In the genomic region with DNA sequence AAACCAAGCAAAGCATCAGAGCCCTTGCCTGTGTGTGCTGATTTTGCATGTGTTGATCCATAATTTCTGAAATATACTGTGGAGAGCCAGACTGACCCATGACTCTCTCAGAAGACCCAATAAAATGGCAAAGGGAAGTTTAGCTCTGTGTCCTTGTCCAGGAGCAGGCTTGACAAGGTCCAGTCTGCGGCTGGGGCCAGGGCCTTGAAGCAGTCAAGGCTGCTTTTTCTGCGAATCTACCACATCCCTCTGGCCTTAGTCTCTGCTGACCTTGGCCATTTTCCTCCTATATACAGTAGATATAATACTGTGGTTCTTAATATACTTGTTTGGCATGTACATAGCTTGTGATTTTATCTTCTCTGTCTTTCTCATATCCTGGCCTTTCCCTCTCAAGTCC, we compare ENCODE assay signal across 7 mouse cellular contexts.
"Had no signal": no experiment of that assay in that cellular context is flagged by ENCODE, and none has a peak within 500 bp of the region (broad histone marks: within the 10 kb centered on the region; RNA-seq: fewer than 3 reads in every experiment).

No protein-coding gene starts in this region.

- DNase-seq: lung, adult 2 months; lung, postnatal 14 days; lung, postnatal 36 days; right cerebral cortex, postnatal 14 days; thymus, adult 2 months; thymus, postnatal 25 days; thymus, postnatal 4 days had no signal
